In genomic region chr5:140284011-140284410, GRCm38 (mm10) we compare ENCODE assay signal across 17 mouse cellular contexts.
"Had no signal": no experiment of that assay in that cellular context is flagged by ENCODE, and none has a peak within 500 bp of the region (broad histone marks: within the 10 kb centered on the region; RNA-seq: fewer than 3 reads in every experiment).

No protein-coding gene starts in this region.

- H3K4me2 ChIP-seq: lung, embryonic 14.5 days; midbrain, embryonic 13.5 days; neural tube, embryonic 13.5 days; neural tube, embryonic 15.5 days had no signal

- H3K4me3 ChIP-seq: midbrain, embryonic 10.5 days; midbrain, embryonic 13.5 days; myocyte; neural tube, embryonic 13.5 days; neural tube, embryonic 15.5 days had no signal

- DNase-seq: lung, adult 18-20 months; lung, embryonic 14.5 days; lung, postnatal 10 days; lung, postnatal 4 days; retina, postnatal 1 day; right cerebral cortex, adult 18-20 months; right cerebral cortex, postnatal 25 days; right cerebral cortex, postnatal 4 days; spleen, adult 18-20 months; thymus, adult 18-20 months; thymus, postnatal 25 days had no signal

- H3K27ac ChIP-seq: liver, embryonic 14.5 days; midbrain, embryonic 10.5 days; midbrain, embryonic 13.5 days; neural tube, embryonic 13.5 days; neural tube, embryonic 15.5 days had no signal

- ATAC-seq: midbrain, embryonic 13.5 days had no signal

- H3K9ac ChIP-seq: liver, embryonic 14.5 days; lung, embryonic 14.5 days; midbrain, embryonic 13.5 days; neural tube, embryonic 13.5 days; neural tube, embryonic 15.5 days had no signal

- H3K4me1 ChIP-seq: midbrain, embryonic 10.5 days had no signal

- H3K27me3 ChIP-seq: midbrain, embryonic 13.5 days; neural tube, embryonic 13.5 days; neural tube, embryonic 15.5 days had no signal

- H3K9me3 ChIP-seq: midbrain, embryonic 10.5 days; midbrain, embryonic 13.5 days; neural tube, embryonic 13.5 days; neural tube, embryonic 15.5 days had no signal
